Mouse (Mus musculus): ENCODE measurements around the gene Peli2. TPM values are rescaled to one million over a fixed set of nuclear protein-coding genes. Genes with fewer than 3 reads are reported as not detected.

Peli2 gene
- total and polyA plus RNA-seq, 3 experiments, result 10.1 to 20.3 (median 17.2) TPM

DNA sequence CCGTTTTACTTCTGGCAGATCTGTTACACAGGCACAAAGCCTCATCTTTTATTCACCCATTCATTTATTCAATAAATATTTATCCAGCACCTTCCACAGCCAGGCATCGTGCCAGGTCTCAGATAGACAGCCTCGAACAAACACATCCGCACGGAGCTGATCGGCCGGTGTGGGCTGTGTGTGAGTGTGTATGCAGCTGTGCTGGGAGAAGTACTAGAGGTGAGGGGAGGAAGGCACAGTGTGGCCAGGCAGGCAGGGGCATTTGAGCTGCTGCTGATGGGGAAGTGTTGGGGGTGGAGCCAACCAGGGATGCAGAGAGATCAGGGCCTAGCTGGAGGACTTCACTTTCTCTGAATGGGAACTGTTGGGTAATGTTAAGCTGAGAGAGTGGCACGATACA lies 51.4 kb downstream of the Peli2 start:
- no peaks in the 10 kb centered on the region for H3K36me3 ChIP-seq (ENCODE audit: control insufficient read depth, insufficient read depth, low read length)
- TF ChIP-seq CTCF (IDR thresholded peaks at IDR 0.05) (no peak), EP300 (IDR thresholded peaks at IDR 0.05; ENCODE audit: insufficient read depth, low read depth, low read length) (no peak), POLR2A (IDR thresholded peaks at IDR 0.05; ENCODE audit: insufficient read depth, low read depth, low read length) (no peak)
- H3K27ac ChIP-seq, result no peak overlapping the region
- DNase-seq, result no peak
- intact Hi-C loops (cut with DNase I), result no loop called here
- no peaks in the 10 kb centered on the region for H3K4me1 ChIP-seq (ENCODE audit: control insufficient read depth, insufficient read depth, low read length)
- no peak overlapping the region for H3K4me3 ChIP-seq
- H3K79me2 ChIP-seq (replicated peaks; ENCODE audit: control insufficient read depth, insufficient read depth, low read length), result peaks cover 3% of the 10 kb centered on the region; the same call in 1 of the 2 replicates
- 40% methylated on average over 8 of the region's 8 CpGs for WGBS
- no peak overlapping the region for H3K9ac ChIP-seq (ENCODE audit: low read depth, low read length)
- H3K27me3 ChIP-seq (ENCODE audit: control insufficient read depth, insufficient read depth, low read length), result no peaks in the 10 kb centered on the region

DNA sequence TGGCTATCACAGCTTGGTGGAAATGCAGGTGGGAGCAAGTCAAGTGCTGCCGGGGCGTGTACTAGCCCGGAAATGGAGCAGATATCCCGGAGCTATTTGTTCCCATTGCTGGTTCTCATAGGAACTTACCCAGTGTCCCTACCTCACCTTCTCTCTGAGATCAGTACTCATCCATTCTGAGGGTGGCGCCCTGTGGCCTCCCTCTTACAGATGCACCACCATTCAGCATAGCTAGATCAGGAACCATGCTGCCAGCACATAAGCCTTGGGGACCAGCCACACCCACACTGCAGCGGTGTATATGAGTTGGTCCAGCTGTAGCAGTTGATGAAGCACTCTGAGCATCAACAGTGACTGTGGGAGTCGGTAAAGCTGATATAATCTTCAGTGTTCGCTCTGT lies 52.3 kb downstream of the Peli2 start:
- TF ChIP-seq CTCF (IDR thresholded peaks at IDR 0.05) (no peak), EP300 (IDR thresholded peaks at IDR 0.05; ENCODE audit: insufficient read depth, low read depth, low read length) (no peak), POLR2A (IDR thresholded peaks at IDR 0.05; ENCODE audit: insufficient read depth, low read depth, low read length) (no peak)
- DNase-seq, result no peak
- Histone ChIP-seq H3K36me3 (ENCODE audit: control insufficient read depth, insufficient read depth, low read length) (no peaks in the 10 kb centered on the region), H3K4me3 (no peak overlapping the region), H3K9ac (ENCODE audit: low read depth, low read length) (no peak overlapping the region), H3K27ac (no peak overlapping the region), H3K4me1 (ENCODE audit: control insufficient read depth, insufficient read depth, low read length) (no peaks in the 10 kb centered on the region), H3K27me3 (ENCODE audit: control insufficient read depth, insufficient read depth, low read length) (no peaks in the 10 kb centered on the region), H3K79me2 (replicated peaks; ENCODE audit: control insufficient read depth, insufficient read depth, low read length) (peaks cover 3% of the 10 kb centered on the region; the same call in 1 of the 2 replicates)
- 81% methylated on average over 8 of the region's 8 CpGs for WGBS
- intact Hi-C loops (cut with DNase I), result no loop called here

DNA sequence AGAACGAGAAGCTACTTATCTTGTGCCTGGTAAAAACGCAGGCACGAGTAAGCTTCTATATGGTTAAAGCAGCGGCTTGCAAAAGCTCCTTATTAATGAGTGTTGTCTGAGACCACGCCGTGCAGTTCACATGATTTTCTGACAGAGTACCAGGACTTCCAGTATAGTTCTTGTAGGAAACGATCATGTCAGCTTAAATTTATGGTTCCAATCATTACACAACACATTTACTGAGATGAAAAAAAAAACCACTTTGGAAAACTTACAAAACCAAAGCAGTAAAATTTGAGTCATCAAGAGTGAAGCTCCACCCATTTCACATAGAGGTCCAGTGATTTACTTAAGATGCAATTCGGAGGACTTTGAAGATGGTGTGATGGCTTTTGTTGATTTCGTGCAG lies 53.2 kb downstream of the Peli2 start:
- 90% methylated on average over 9 of the region's 9 CpGs for WGBS
- TF ChIP-seq EP300 (IDR thresholded peaks at IDR 0.05; ENCODE audit: insufficient read depth, low read depth, low read length), result no peak
- Histone ChIP-seq H3K9ac (ENCODE audit: low read depth, low read length) (no peak overlapping the region), H3K27ac (no peak overlapping the region), H3K4me1 (ENCODE audit: control insufficient read depth, insufficient read depth, low read length) (no peaks in the 10 kb centered on the region), H3K27me3 (ENCODE audit: control insufficient read depth, insufficient read depth, low read length) (no peaks in the 10 kb centered on the region), H3K4me3 (no peak overlapping the region), H3K79me2 (replicated peaks; ENCODE audit: control insufficient read depth, insufficient read depth, low read length) (peaks cover 3% of the 10 kb centered on the region; the same call in 1 of the 2 replicates), H3K36me3 (ENCODE audit: control insufficient read depth, insufficient read depth, low read length) (no peaks in the 10 kb centered on the region)
- intact Hi-C loops (cut with DNase I), result no loop called here
- DNase-seq, result no peak

DNA sequence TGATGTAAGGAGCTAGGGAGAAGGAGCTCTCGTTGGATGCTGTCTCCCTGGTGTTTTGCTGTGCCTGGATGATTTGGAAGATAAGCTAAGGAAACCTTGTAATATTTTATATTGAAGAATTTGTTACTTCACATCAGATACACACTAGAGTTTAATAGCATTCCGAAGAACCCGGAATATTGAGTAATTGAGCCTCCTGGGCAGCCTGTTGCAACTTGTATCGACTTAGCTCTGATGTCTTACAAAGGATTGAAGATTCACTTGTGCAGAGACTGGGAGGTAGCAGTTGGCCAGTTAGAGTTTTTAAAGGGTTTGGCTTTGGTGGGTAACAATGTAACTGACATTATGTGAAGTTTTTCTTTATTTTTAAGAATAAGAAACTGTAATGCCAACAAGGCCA lies 53.7 kb downstream of the Peli2 start:
- intact Hi-C loops (cut with DNase I), result no loop called here
- Histone ChIP-seq H3K4me1 (ENCODE audit: control insufficient read depth, insufficient read depth, low read length) (no peaks in the 10 kb centered on the region), H3K9ac (ENCODE audit: low read depth, low read length) (no peak overlapping the region), H3K36me3 (ENCODE audit: control insufficient read depth, insufficient read depth, low read length) (no peaks in the 10 kb centered on the region), H3K79me2 (replicated peaks; ENCODE audit: control insufficient read depth, insufficient read depth, low read length) (peaks cover 3% of the 10 kb centered on the region; the same call in 1 of the 2 replicates), H3K27me3 (ENCODE audit: control insufficient read depth, insufficient read depth, low read length) (no peaks in the 10 kb centered on the region), H3K27ac (no peak overlapping the region), H3K4me3 (no peak overlapping the region)
- TF ChIP-seq POLR2A (IDR thresholded peaks at IDR 0.05; ENCODE audit: insufficient read depth, low read depth, low read length), result no peak
- no peak for TF ChIP-seq EP300 (IDR thresholded peaks at IDR 0.05; ENCODE audit: insufficient read depth, low read depth, low read length)
- TF ChIP-seq CTCF (IDR thresholded peaks at IDR 0.05), result no peak
- 84% methylated on average over 4 of the region's 4 CpGs for WGBS
- DNase-seq, result no peak

DNA sequence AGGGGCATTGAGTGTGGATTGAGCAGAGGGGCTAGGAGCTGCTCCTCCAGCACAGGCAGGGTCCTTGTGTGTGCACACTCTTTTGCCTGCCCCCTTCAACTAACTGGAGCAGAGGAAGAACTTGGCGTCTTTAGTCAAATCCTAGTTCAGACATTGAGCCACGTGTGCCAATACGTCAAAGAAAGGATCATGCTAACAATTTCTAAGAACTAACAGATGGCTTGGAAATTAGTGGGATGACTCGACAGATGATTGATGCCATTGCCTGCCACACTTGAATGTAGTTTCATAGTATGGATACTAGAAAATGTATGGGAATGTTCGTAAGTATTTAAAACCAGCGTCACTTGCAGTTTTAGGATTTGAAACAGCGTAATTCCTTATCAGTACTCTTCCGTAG lies 54.5 kb downstream of the Peli2 start:
- Histone ChIP-seq H3K4me3 (no peak overlapping the region), H3K79me2 (replicated peaks; ENCODE audit: control insufficient read depth, insufficient read depth, low read length) (peaks cover 3% of the 10 kb centered on the region; the same call in 1 of the 2 replicates), H3K9ac (ENCODE audit: low read depth, low read length) (no peak overlapping the region), H3K27ac (no peak overlapping the region), H3K4me1 (ENCODE audit: control insufficient read depth, insufficient read depth, low read length) (no peaks in the 10 kb centered on the region), H3K36me3 (ENCODE audit: control insufficient read depth, insufficient read depth, low read length) (no peaks in the 10 kb centered on the region), H3K27me3 (ENCODE audit: control insufficient read depth, insufficient read depth, low read length) (no peaks in the 10 kb centered on the region)
- 95% methylated on average over 8 of the region's 8 CpGs for WGBS
- TF ChIP-seq POLR2A (IDR thresholded peaks at IDR 0.05; ENCODE audit: insufficient read depth, low read depth, low read length) (no peak), CTCF (IDR thresholded peaks at IDR 0.05) (no peak), EP300 (IDR thresholded peaks at IDR 0.05; ENCODE audit: insufficient read depth, low read depth, low read length) (no peak)
- intact Hi-C loops (cut with DNase I), result no loop called here
- DNase-seq, result no peak

DNA sequence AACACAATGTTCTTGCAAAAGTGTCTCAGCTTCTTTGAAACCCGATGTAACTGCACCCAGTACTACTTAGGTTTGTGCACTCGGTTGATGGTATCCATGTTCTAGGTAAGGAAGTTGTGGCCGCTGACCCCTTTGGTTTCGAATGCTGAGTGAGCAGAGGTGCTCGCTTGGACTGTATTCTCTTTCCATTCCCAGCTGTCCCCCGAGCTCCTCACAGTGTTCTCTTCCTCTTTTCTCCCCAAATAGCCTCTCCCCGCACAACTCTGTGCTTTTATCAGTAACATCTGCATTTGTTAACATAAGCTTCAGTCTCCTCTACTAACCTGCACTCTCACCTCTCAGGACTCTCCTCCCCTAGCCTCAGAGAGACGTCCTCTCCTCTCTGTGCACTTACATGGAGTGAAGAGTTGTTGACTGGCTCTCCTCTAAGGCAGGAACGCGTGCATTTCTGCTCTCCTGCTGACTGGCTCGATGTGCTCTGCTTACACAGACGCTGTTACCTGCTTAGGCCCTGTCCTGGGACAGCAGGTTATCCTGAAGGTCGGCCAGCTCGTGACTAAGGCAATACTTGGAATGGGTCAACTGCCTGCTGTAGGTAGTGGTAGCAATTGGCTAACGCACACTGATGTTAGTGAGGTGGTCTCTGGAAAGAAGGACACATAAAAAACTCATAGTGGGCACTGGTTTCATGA lies 57.8 kb downstream of the Peli2 start:
- no peaks in the 10 kb centered on the region for H3K27me3 ChIP-seq (ENCODE audit: control insufficient read depth, insufficient read depth, low read length)

More for the DNA sequence above, 57.8 kb downstream of the Peli2 start:
- no peak for DNase-seq
- H3K9ac ChIP-seq (ENCODE audit: low read depth, low read length), result no peak overlapping the region
- H3K4me3 ChIP-seq, result no peak overlapping the region
- intact Hi-C loops (cut with DNase I), result no loop called here
- WGBS, result 81% methylated on average over 15 of the region's 15 CpGs
- H3K27ac ChIP-seq, result no peak overlapping the region
- peaks cover 3% of the 10 kb centered on the region; the same call in 1 of the 2 replicates for H3K79me2 ChIP-seq (replicated peaks; ENCODE audit: control insufficient read depth, insufficient read depth, low read length)
- TF ChIP-seq POLR2A (IDR thresholded peaks at IDR 0.05; ENCODE audit: insufficient read depth, low read depth, low read length), result no peak
- TF ChIP-seq EP300 (IDR thresholded peaks at IDR 0.05; ENCODE audit: insufficient read depth, low read depth, low read length), result no peak
- no peak for TF ChIP-seq CTCF (IDR thresholded peaks at IDR 0.05)
- no peaks in the 10 kb centered on the region for H3K36me3 ChIP-seq (ENCODE audit: control insufficient read depth, insufficient read depth, low read length)
- no peaks in the 10 kb centered on the region for H3K4me1 ChIP-seq (ENCODE audit: control insufficient read depth, insufficient read depth, low read length)

Data from heart, adult 2 months (tissue).